Mouse (Mus musculus) spleen, embryonic (tissue): ENCODE results near the gene Myh7b.

ENCODE experiments used
- CTCF ChIA-PET: fragments of 350-600 bp; sonication (Branson Sonifier 250); formaldehyde crosslinking; loops from one replicate; lab custom pipeline; 2022; lab: Charles Lee

Myh7b gene

GRCm38 (mm10) chr2:155610978-155611377 is at the start of gene Myh7b:
Myh7b (plus strand) TSS chr2:155611212.
- CTCF ChIA-PET: interaction anchor here (0.6 kb wide), 1 partner anchor 35 kb away, joined by 10 read pairs; no protein-coding TSS in a partner anchor

- CTCF ChIA-PET: no interaction called here
These were observed 48.8 kb upstream of the Myh7b start for GRCm38 (mm10) chr2:155562209-155562608.

DNA sequence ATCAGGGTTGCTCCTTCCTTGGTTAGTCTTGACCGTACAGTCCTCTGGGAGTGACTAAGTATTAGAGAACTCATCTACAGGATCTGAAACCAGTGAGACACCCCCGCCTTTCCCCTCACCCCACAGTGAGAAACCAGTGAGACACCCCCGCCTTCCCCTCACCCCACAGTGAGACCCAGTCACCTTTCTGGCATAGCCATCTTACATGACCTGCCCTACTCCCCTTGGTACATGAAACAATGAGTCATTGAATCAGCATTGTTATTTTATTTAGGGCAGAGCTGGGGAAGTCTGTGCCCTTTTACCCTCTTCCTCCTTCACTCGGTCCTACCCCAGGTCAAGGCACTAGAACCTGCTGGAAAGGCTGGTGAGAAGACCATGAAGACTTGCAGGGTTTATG is 48.1 kb upstream of the Myh7b start:
- CTCF ChIA-PET: no interaction called here

DNA sequence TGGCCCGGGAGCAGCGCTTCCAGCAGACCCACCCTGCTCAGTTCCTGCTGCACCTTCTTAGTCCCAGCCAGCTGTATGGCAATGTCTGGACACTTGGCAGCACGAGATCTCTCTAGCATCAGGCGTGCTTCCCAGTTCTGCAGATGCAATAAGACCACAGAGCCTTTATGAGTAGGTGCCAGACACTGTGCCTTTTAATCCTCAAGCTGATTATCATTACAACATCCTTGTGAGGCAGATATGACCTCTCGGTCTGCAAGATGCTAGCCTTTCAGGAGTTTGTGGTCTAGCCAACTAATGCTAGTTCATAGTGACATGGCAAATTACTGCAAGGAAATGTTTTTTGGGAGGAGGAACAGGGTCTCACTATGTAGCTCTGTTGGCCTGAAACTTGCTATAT is 43.3 kb upstream of the Myh7b start:
- CTCF ChIA-PET: no interaction called here

GRCm38 (mm10) chr2:155569223-155569807 is 41.7 kb upstream of the Myh7b start:
- CTCF ChIA-PET: interaction anchor here (0.6 kb wide), 1 partner anchor 82 kb away, joined by 8 read pairs; no protein-coding TSS in a partner anchor

GRCm38 (mm10) chr2:155573001-155573400 is 38.0 kb upstream of the Myh7b start:
- CTCF ChIA-PET: no interaction called here

DNA sequence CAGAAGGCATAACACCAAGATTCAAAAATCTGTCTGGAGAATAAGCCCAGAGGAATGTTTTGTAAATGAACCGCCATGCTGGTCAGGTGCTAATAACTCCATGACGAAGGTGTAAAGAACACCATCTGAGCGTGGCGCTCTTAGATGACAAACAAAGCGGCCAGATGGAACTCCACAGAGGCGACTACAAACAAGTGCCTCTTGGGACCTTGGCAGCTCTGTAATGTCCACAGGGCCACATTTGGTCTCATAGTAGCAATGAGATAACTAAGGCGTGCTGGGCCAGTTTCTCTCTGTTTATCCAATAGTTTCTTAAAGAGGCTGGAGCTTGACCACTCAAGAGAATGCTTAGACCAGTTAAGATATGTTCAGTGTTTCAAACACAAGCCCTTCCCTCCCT is 37.0 kb upstream of the Myh7b start:
- CTCF ChIA-PET: no interaction called here

DNA sequence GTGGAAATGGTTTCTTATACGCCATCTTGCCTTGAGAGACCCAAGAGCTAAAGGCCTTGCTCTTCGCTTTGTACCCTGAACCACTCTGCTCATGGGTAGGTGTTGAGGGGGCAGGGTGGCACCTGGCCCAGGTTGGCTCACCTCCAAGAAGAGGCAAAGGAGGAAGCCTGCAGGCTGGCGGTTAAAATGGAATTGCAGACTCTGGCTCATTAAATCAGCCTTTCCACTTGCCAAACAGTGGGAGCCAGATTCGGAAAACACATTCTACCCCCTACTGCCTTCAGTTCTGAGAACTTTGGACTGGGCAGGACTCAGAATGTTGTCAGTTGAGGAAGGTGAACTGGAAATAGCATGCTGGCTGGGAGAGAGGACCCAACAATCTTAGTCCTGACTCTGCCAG is 36.3 kb upstream of the Myh7b start:
- CTCF ChIA-PET: no interaction called here

GRCm38 (mm10) chr2:155576656-155577055 is 34.4 kb upstream of the Myh7b start:
- CTCF ChIA-PET: no interaction called here

- CTCF ChIA-PET: no interaction called here
These were observed 30.7 kb upstream of the Myh7b start for GRCm38 (mm10) chr2:155580331-155580730.

DNA sequence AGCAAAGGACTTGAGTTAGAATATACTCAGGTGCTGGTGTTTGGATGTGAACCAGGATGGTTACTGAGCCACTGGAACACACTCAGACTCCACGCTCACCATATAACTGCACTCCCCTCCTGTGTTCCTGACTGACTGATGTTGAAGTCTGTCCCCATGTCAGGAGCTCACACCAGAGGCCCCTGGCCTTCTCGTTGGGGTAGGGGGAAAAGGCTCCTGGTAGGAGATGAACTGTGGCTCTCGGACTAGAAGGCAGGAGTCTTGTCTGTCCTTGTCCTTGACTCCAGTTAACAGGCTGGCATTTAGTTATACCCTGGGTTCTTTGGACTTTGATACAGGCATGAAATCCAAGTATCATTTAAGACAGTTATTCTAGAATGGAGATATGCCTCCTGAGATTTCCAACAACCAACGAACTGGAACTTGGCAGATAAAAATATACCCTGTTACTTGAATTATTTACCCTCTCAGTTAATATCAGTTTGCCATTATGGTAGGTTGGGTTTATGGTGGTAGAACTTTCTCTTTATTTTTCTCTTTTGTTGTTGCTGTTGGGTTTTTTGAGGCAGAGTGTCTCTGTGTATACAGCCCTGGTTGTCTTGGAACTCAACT is 28.5 kb upstream of the Myh7b start:
- CTCF ChIA-PET: interaction anchor here (0.6 to 0.7 kb wide), 2 partner anchors 28 to 66 kb away, joined by 3 to 10 read pairs; no protein-coding TSS in a partner anchor

DNA sequence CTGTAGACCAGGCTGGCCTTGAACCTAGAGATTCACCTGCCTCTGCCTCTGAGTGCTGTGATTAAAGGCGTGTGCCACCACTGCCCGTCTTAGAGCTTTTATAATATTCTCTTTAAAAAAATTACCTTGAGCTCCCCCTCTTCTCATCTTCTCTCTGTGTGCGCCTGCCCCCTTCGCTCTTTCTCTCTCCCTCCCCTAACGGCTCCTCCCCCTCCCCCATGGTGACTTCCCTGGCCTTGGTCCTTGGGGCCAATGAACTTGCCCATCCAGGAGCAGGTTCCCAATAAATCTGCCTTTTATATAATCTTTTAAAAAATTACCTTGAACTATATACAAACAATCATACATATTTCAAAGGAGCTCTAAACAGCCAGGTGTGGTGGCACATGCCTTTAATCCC is 28.0 kb upstream of the Myh7b start:
- CTCF ChIA-PET: interaction anchor here (0.6 to 0.7 kb wide), 2 partner anchors 28 to 67 kb away, joined by 3 to 10 read pairs; no protein-coding TSS in a partner anchor

DNA sequence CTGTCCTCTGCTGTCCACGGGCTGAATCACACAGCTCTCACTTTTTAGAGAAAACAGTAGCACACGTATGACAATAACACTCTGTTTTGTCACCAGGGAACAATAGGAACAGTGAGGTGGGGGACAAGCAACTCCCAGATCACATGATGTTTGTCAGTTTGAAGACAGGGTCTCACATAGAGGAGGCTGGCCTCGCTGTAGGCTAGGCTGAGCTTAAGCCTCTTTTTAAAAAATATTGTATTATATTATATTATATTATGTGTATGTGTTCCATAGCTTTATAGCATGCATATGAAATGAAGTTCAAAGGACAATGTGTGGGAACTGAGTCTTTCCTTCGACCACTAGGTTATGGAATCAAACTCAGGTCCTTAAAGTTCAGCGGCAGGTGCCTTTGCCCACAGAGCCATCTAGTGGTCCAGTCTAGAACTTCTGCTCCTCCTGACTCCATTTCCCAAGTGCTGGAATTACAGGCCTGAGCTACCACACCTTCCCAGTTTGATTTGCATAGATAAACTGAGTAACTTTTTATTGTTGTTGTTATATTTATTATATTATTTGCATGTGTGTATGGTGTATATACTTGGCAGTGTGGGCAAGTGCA is 27.0 kb upstream of the Myh7b start:
- CTCF ChIA-PET: interaction anchor here (0.6 kb wide), 1 partner anchor 939 kb away, joined by 28 read pairs; no protein-coding TSS in a partner anchor

GRCm38 (mm10) chr2:155585082-155585481 is 25.9 kb upstream of the Myh7b start:
- CTCF ChIA-PET: no interaction called here

DNA sequence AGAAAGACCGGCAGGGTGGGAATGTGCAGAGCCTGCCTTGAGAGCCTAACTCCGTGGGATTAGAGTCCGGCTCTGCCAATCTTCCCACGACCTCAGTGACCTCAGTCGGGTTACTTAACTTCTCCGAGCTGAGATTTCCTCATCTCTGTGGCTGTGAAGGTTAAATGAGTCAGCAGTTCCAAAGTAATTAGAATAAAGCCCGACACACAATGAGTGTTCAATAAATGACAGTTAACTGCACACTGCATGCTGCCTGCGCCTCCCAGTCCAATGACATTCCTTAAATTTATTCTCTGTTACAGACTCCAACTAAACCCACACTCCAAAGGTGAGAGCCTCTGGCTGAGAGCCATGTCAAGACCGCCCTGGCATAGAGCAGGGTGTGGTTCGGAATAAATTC is 25.5 kb upstream of the Myh7b start:
- CTCF ChIA-PET: interaction anchor here (0.7 kb wide), 1 partner anchor 405 kb away, joined by 4 read pairs; no protein-coding TSS in a partner anchor

DNA sequence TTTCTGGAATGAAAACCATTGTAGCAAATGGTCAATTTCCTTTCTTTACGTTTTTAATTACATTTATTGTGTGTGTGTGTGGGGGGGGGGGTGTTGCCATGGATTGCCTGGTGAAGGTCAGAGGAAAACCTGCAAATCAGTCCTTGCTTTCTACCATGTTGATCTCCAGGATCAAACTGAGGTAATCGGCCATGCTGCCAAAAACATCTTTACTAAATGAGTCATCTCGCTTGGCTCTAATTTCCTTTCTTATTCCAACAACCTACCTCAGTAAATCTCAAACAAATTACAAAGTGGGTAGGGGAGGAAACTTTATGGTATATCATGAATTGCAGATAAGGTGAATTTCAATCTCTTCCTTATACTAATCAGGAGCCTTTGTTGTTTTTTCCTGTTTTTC is 22.9 kb upstream of the Myh7b start:
- CTCF ChIA-PET: no interaction called here

DNA sequence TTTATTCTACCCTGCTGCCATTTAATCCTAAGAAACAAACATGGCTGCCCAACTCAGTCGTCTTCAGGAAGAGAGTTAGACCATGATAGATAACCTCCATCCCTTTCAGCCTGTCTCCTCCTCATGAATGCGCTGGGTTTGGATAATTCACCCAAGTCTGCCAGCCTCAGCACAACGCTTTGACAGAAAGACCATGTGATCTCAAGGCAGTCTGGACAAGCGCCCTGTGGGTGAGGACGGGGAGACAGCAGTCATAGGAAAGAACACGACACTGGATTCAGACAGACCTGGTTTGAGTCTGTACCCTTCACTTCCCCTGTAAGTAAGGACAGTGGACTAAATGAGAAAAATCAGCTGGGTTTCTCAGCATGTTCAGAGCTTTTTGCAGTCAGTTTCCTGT is 21.5 kb upstream of the Myh7b start:
- CTCF ChIA-PET: interaction anchor here (0.7 kb wide), 1 partner anchor 63 kb away, joined by 3 read pairs; no protein-coding TSS in a partner anchor

- CTCF ChIA-PET: no interaction called here
These were observed 20.1 kb upstream of the Myh7b start for GRCm38 (mm10) chr2:155590876-155591275.

DNA sequence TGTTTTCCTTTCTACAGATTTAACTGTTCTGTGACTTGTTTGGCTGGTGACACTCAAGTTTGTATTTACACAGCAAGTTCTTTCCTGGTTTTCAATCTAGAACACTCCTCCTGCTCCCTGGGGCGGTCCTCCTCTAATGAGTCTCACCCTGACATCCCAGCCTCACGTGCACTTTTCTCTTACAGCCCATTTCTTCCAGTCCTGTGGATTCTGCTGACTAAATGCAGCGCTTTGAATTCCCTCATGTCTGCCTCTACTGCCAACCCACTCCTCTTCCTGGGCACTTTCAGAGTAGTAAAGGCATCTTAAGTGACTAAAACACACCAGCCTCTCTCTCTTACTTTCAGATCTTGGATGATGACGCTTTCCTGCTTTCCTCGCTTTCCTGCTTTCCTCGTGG is 19.3 kb upstream of the Myh7b start:
- CTCF ChIA-PET: no interaction called here

GRCm38 (mm10) chr2:155592137-155592853 is 18.7 kb upstream of the Myh7b start, which contains the start of gene Gss:
Gss (minus strand) TSS chr2:155592810.
- CTCF ChIA-PET: no interaction called here

DNA sequence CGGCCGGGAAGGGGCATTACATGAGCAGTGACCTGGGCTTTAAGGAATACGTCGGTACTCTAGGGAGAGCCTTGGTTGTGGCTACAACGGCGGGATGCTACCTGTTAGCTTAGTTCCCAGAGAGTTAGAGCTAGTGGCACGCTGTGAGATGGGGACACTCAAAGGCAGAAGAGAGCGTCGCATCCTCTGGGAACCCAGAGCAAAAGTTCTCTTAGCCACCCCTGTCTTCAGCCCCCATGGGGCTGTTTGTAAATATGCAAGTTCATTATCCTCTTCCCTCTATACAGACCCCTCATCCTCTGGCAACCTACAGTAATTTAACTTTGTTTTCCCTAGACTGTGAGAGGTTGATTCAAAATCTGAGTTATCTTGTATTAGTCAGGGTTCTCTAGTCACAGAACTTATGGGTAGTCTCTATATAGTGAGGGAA is 18.1 kb upstream of the Myh7b start:
- CTCF ChIA-PET: no interaction called here

DNA sequence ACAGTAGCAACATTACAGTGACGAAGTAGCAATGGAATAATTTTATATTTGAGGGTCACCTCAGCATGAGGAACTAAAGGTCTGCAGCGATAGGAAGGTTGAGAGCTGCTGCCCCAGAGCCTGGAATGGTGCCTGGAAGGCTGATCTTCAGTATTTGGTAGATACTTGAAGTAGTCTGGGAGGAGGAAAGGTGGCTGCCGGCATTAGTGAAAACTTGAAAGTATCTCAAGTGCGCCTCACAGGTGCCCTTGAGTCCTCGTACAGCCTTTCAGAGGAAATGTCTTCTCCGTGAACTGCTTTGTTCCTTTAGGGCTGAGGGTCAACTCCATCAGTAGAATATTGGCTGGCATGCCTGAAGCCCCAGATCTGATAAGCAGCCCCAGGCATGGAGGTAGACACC is 15.5 kb upstream of the Myh7b start:
- CTCF ChIA-PET: interaction anchor here (0.6 kb wide), 1 partner anchor 432 kb away, joined by 3 read pairs; no protein-coding TSS in a partner anchor
